Mouse (Mus musculus): Measurements from ENCODE around the gene Slamf9. TPM values are rescaled to one million over a fixed set of nuclear protein-coding genes. Genes with fewer than 3 reads are reported as not detected.

The Slamf9 gene
- polyA plus RNA-seq, 1 experiment from 2014 or later, result 0.59 TPM

GRCm38 (mm10) chr1:172510421-172510972 is 35.3 kb downstream of the Slamf9 start:
- no peaks in the 10 kb centered on the region for H3K9me3 ChIP-seq (replicated peaks; ENCODE audit: control insufficient read depth, low read length)
- peak overlapping the region; percentile 88 for H3K27ac ChIP-seq (ENCODE audit: low read length)
- WGBS, result 30% methylated on average over 13 of the region's 13 CpGs
- H3K9ac ChIP-seq (ENCODE audit: low read length), result peak overlapping the region; percentile 37; the same call in 1 of the 2 replicates
- H3K4me2 ChIP-seq (ENCODE audit: low read depth, low read length), result peak overlapping the region; percentile 42
- ATAC-seq (ENCODE audit: insufficient read depth, low FRiP score), result peak; percentile 73
- peaks cover 34% of the 10 kb centered on the region for H3K4me1 ChIP-seq (ENCODE audit: control insufficient read depth, insufficient read depth, low read length)
- H3K27me3 ChIP-seq (ENCODE audit: control insufficient read depth, insufficient read depth, low read length), result no peaks in the 10 kb centered on the region
- peaks cover 14% of the 10 kb centered on the region for H3K36me3 ChIP-seq (ENCODE audit: control insufficient read depth, insufficient read depth, low read length)
- no peak overlapping the region for H3K4me3 ChIP-seq (replicated peaks; ENCODE audit: low read length)

DNA sequence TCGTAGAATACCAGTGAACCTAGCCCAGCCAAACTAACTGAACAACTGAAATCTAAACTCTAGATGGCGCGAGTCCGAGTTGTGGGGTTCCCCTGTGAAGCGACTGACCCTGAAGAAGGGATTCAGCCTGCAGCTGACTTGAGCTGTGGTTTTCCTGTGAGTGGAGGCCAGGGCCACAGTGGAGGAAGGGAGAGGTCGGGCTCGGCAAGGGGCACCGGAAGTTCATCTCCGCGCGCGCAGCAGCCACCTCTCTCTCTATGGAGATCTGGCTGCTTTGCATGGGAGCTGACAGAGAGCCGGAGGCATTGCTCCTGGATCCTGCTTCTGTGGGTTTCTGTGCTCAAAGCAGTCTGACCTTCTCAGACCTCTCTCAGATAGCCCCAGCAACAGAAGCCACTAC is 37.8 kb downstream of the Slamf9 start:
- H3K27ac ChIP-seq (ENCODE audit: low read length), result peak overlapping the region; percentile 69
- H3K4me2 ChIP-seq (ENCODE audit: low read depth, low read length), result peak overlapping the region; percentile 31
- no peaks in the 10 kb centered on the region for H3K27me3 ChIP-seq (ENCODE audit: control insufficient read depth, insufficient read depth, low read length)
- peak overlapping the region; percentile 51 for H3K9ac ChIP-seq (ENCODE audit: low read length)
- H3K36me3 ChIP-seq (ENCODE audit: control insufficient read depth, insufficient read depth, low read length), result peaks cover 4% of the 10 kb centered on the region; the same call in 1 of the 2 replicates
- WGBS, result 20% methylated on average over 13 of the region's 13 CpGs
- H3K4me3 ChIP-seq (replicated peaks; ENCODE audit: low read length), result no peak overlapping the region
- peaks cover 29% of the 10 kb centered on the region for H3K4me1 ChIP-seq (ENCODE audit: control insufficient read depth, insufficient read depth, low read length)
- no peak for ATAC-seq (ENCODE audit: insufficient read depth, low FRiP score)
- no peaks in the 10 kb centered on the region; the same call in 1 of the 2 replicates for H3K9me3 ChIP-seq (replicated peaks; ENCODE audit: control insufficient read depth, low read length)

- Histone ChIP-seq H3K4me2 (ENCODE audit: low read depth, low read length) (peak overlapping the region; percentile 31), H3K36me3 (ENCODE audit: control insufficient read depth, insufficient read depth, low read length) (no peaks in the 10 kb centered on the region), H3K4me3 (replicated peaks; ENCODE audit: low read length) (no peak overlapping the region), H3K9ac (ENCODE audit: low read length) (peak overlapping the region; percentile 51), H3K27me3 (ENCODE audit: control insufficient read depth, insufficient read depth, low read length) (no peaks in the 10 kb centered on the region), H3K9me3 (replicated peaks; ENCODE audit: control insufficient read depth, low read length) (no peaks in the 10 kb centered on the region; the same call in 1 of the 2 replicates), H3K27ac (ENCODE audit: low read length) (peak overlapping the region; percentile 69), H3K4me1 (ENCODE audit: control insufficient read depth, insufficient read depth, low read length) (peaks cover 29% of the 10 kb centered on the region)
- ATAC-seq (ENCODE audit: insufficient read depth, low FRiP score), result peak; percentile 57; the same call in 1 of the 2 replicates
- WGBS, result 57% methylated on average over 17 of the region's 17 CpGs
Measured at GRCm38 (mm10) chr1:172513525-172514212, 38.5 kb downstream of the Slamf9 start.

GRCm38 (mm10) chr1:172514213-172514529 is 39.0 kb downstream of the Slamf9 start:
- Histone ChIP-seq H3K9ac (ENCODE audit: low read length) (0 out of 2 replicates have a peak overlapping the region, but pooled peaks have one; percentile 10), H3K27ac (ENCODE audit: low read length) (peak overlapping the region; percentile 69; the same call in 1 of the 2 replicates), H3K4me3 (replicated peaks; ENCODE audit: low read length) (no peak overlapping the region), H3K4me1 (ENCODE audit: control insufficient read depth, insufficient read depth, low read length) (peaks cover 29% of the 10 kb centered on the region), H3K36me3 (ENCODE audit: control insufficient read depth, insufficient read depth, low read length) (no peaks in the 10 kb centered on the region), H3K27me3 (ENCODE audit: control insufficient read depth, insufficient read depth, low read length) (no peaks in the 10 kb centered on the region), H3K9me3 (replicated peaks; ENCODE audit: control insufficient read depth, low read length) (no peaks in the 10 kb centered on the region; the same call in 1 of the 2 replicates), H3K4me2 (ENCODE audit: low read depth, low read length) (0 out of 2 replicates have a peak overlapping the region, but pooled peaks have one; percentile 31)
- no peak for ATAC-seq (ENCODE audit: insufficient read depth, low FRiP score)
- WGBS, result 61% methylated on average over 4 of the region's 4 CpGs

GRCm38 (mm10) chr1:172514551-172515268 is 39.6 kb downstream of the Slamf9 start:
- Histone ChIP-seq H3K4me3 (replicated peaks; ENCODE audit: low read length) (no peak overlapping the region), H3K9ac (ENCODE audit: low read length) (no peak overlapping the region), H3K27ac (ENCODE audit: low read length) (peak overlapping the region; percentile 69; the same call in 1 of the 2 replicates), H3K27me3 (ENCODE audit: control insufficient read depth, insufficient read depth, low read length) (no peaks in the 10 kb centered on the region), H3K4me1 (ENCODE audit: control insufficient read depth, insufficient read depth, low read length) (peaks cover 24% of the 10 kb centered on the region), H3K36me3 (ENCODE audit: control insufficient read depth, insufficient read depth, low read length) (no peaks in the 10 kb centered on the region), H3K9me3 (replicated peaks; ENCODE audit: control insufficient read depth, low read length) (no peaks in the 10 kb centered on the region; the same call in 1 of the 2 replicates), H3K4me2 (ENCODE audit: low read depth, low read length) (no peak overlapping the region)
- 70% methylated on average over 7 of the region's 7 CpGs for WGBS
- ATAC-seq (ENCODE audit: insufficient read depth, low FRiP score), result no peak

- Histone ChIP-seq H3K4me3 (replicated peaks; ENCODE audit: low read length) (no peak overlapping the region), H3K4me2 (ENCODE audit: low read depth, low read length) (no peak overlapping the region), H3K27me3 (ENCODE audit: control insufficient read depth, insufficient read depth, low read length) (no peaks in the 10 kb centered on the region), H3K36me3 (ENCODE audit: control insufficient read depth, insufficient read depth, low read length) (no peaks in the 10 kb centered on the region), H3K27ac (ENCODE audit: low read length) (peak overlapping the region; percentile 18; the same call in 1 of the 2 replicates), H3K9ac (ENCODE audit: low read length) (no peak overlapping the region), H3K9me3 (replicated peaks; ENCODE audit: control insufficient read depth, low read length) (no peaks in the 10 kb centered on the region; the same call in 1 of the 2 replicates), H3K4me1 (ENCODE audit: control insufficient read depth, insufficient read depth, low read length) (peaks cover 20% of the 10 kb centered on the region)
- 52% methylated on average over 1 of the region's 1 CpGs for WGBS
- ATAC-seq (ENCODE audit: insufficient read depth, low FRiP score), result 0 out of 2 replicates have a peak, but pooled peaks have one; percentile 26
Measured at GRCm38 (mm10) chr1:172515396-172515795, 40.2 kb downstream of the Slamf9 start.

- 78% methylated on average over 4 of the region's 4 CpGs for WGBS
- no peak overlapping the region for H3K4me3 ChIP-seq (replicated peaks; ENCODE audit: low read length)
- H3K4me1 ChIP-seq (ENCODE audit: control insufficient read depth, insufficient read depth, low read length), result peaks cover 29% of the 10 kb centered on the region
- H3K27me3 ChIP-seq (ENCODE audit: control insufficient read depth, insufficient read depth, low read length), result no peaks in the 10 kb centered on the region
- H3K27ac ChIP-seq (ENCODE audit: low read length), result no peak overlapping the region
- no peaks in the 10 kb centered on the region; the same call in 1 of the 2 replicates for H3K9me3 ChIP-seq (replicated peaks; ENCODE audit: control insufficient read depth, low read length)
- no peaks in the 10 kb centered on the region for H3K36me3 ChIP-seq (ENCODE audit: control insufficient read depth, insufficient read depth, low read length)
- no peak overlapping the region for H3K9ac ChIP-seq (ENCODE audit: low read length)
- H3K4me2 ChIP-seq (ENCODE audit: low read depth, low read length), result no peak overlapping the region
- ATAC-seq (ENCODE audit: insufficient read depth, low FRiP score), result no peak
Measured at GRCm38 (mm10) chr1:172518013-172518412, 42.9 kb downstream of the Slamf9 start.

GRCm38 (mm10) chr1:172519644-172520043 is 44.5 kb downstream of the Slamf9 start:
- H3K4me1 ChIP-seq (ENCODE audit: control insufficient read depth, insufficient read depth, low read length), result peaks cover 14% of the 10 kb centered on the region
- no peaks in the 10 kb centered on the region for H3K36me3 ChIP-seq (ENCODE audit: control insufficient read depth, insufficient read depth, low read length)
- no peaks in the 10 kb centered on the region for H3K27me3 ChIP-seq (ENCODE audit: control insufficient read depth, insufficient read depth, low read length)
- no peaks in the 10 kb centered on the region; the same call in 1 of the 2 replicates for H3K9me3 ChIP-seq (replicated peaks; ENCODE audit: control insufficient read depth, low read length)
- no peak overlapping the region for H3K4me2 ChIP-seq (ENCODE audit: low read depth, low read length)
- no peak overlapping the region for H3K9ac ChIP-seq (ENCODE audit: low read length)
- no peak overlapping the region; the same call in 1 of the 2 replicates for H3K27ac ChIP-seq (ENCODE audit: low read length)
- H3K4me3 ChIP-seq (replicated peaks; ENCODE audit: low read length), result no peak overlapping the region
- WGBS, result 56% methylated on average over 6 of the region's 6 CpGs
- ATAC-seq (ENCODE audit: insufficient read depth, low FRiP score), result no peak

Data from stomach, embryonic 16.5 days (tissue).